Mouse (Mus musculus) stomach, embryonic 16.5 days (tissue): ENCODE data around the gene Mcam. TPM values are rescaled to one million over a fixed set of nuclear protein-coding genes. Genes with fewer than 3 reads are reported as not detected.
A peak's percentile ranks its signal among the peaks of the same experiment; 100 is the strongest.

ENCODE experiments used
- ATAC-seq: fragments of 200-750 bp; cut with Nextera tagmentation; 2 replicates; pipeline ENCODE4 v1.8.0; 2017; ENCODE audit warnings: moderate number of reproducible peaks, moderate TSS enrichment; ENCODE audit not compliant: insufficient read depth, low FRiP score
- H3K27ac ChIP-seq: fragments of 300-500 bp; sonication (generic); 2 replicates; pipeline ENCODE4 v1.5.1; 2014; ENCODE audit warnings: low read length
- H3K27me3 ChIP-seq: fragments of 300-500 bp; sonication (generic); 2 replicates; pipeline ENCODE4 v1.6.1; 2014; ENCODE audit warnings: low read length, control low read depth, mixed read lengths; ENCODE audit not compliant: control insufficient read depth, insufficient read depth
- H3K36me3 ChIP-seq: fragments of 300-500 bp; sonication (generic); 2 replicates; pipeline ENCODE4 v1.6.1; 2014; ENCODE audit warnings: low read length; ENCODE audit not compliant: control insufficient read depth, insufficient read depth
- H3K4me1 ChIP-seq: fragments of 300-500 bp; sonication (generic); 2 replicates; pipeline ENCODE4 v1.6.1; 2014; ENCODE audit warnings: low read length, control low read depth, mixed read lengths; ENCODE audit not compliant: control insufficient read depth, insufficient read depth
- H3K4me2 ChIP-seq: fragments of 300-500 bp; sonication (generic); 2 replicates; pipeline ENCODE4 v1.6.1; 2014; ENCODE audit warnings: low read depth, low read length, mixed read lengths
- H3K4me3 ChIP-seq: fragments of 300-500 bp; sonication (generic); replicated peaks from 2 replicates; pipeline ENCODE4 v1.5.1; 2014; ENCODE audit warnings: mild to moderate bottlenecking, low read length
- H3K9ac ChIP-seq: fragments of 300-500 bp; sonication (generic); 2 replicates; pipeline ENCODE4 v1.6.1; 2014; ENCODE audit warnings: low read length
- H3K9me3 ChIP-seq: fragments of 300-500 bp; sonication (generic); replicated peaks from 2 replicates; pipeline ENCODE4 v1.6.1; 2016; ENCODE audit warnings: low read length, control low read depth; ENCODE audit not compliant: control insufficient read depth
- WGBS: fragments of 180-500 bp; shearing (Covaris S2); extraction: QIAGEN DNeasy Blood & Tissue Kit; methylation state at CpG from one replicate; pipeline ENCODE4 v1.1.7; 2014; 5-methylcytosine and 5-hydroxymethylcytosine counted together
- polyA plus RNA-seq: library from polyadenylated mRNA; unstranded; fragments of >200 nt; fragmentation: Nextera tagmentation; extraction: Ambion mirVana; gene quantifications from 2 replicates; pipeline ENCODE4 v1.2.1, GENCODE M21; 2015

The Mcam gene
- polyA plus RNA-seq, 1 experiment from 2014 or later: 53.6 TPM

GRCm38 (mm10) chr9:44130034-44130433 lies 4.2 kb upstream of the Mcam start:
- WGBS: under 1% methylated on average over 27 of the region's 27 CpGs
- peak overlapping the region; percentile 95 for H3K27ac ChIP-seq
- H3K27me3 ChIP-seq: no peaks in the 10 kb centered on the region
- peak overlapping the region; percentile 74 for H3K9ac ChIP-seq
- H3K4me2 ChIP-seq: peak overlapping the region; percentile 70
- peaks cover 46% of the 10 kb centered on the region for H3K4me1 ChIP-seq
- H3K4me3 ChIP-seq: peak overlapping the region; percentile 45
- peak; percentile 71 for ATAC-seq
- no peaks in the 10 kb centered on the region for H3K9me3 ChIP-seq
- H3K36me3 ChIP-seq: no peaks in the 10 kb centered on the region

GRCm38 (mm10) chr9:44130581-44131275 lies 3.5 kb upstream of the Mcam start:
- H3K4me2 ChIP-seq: peak overlapping the region; percentile 70
- H3K27ac ChIP-seq: peak overlapping the region; percentile 95
- no peaks in the 10 kb centered on the region for H3K9me3 ChIP-seq
- H3K9ac ChIP-seq: peak overlapping the region; percentile 74
- no peaks in the 10 kb centered on the region for H3K27me3 ChIP-seq
- ATAC-seq: peak; percentile 25
- H3K4me1 ChIP-seq: peaks cover 43% of the 10 kb centered on the region
- 21% methylated on average over 19 of the region's 19 CpGs for WGBS
- no peaks in the 10 kb centered on the region for H3K36me3 ChIP-seq
- peak overlapping the region; percentile 45 for H3K4me3 ChIP-seq

DNA sequence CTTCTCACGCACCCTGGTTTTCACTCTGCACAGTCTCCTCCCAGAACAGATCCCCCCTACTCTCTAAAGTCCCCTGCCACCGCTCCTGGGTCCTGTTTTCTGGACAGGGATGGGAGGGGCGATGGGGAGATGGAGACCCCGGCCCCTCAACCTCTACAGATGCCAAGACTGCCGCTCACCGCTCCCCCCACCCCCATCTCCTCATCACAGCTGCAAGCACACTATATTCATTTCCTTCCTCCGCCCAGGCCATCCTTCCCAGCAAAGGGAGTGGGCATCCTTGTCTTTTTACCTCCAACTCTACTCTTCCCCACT lies 3.0 kb upstream of the Mcam start:
- H3K4me3 ChIP-seq: no peak overlapping the region
- peak overlapping the region; percentile 95 for H3K27ac ChIP-seq
- H3K9ac ChIP-seq: 0 out of 2 replicates have a peak overlapping the region, but pooled peaks have one; percentile 19
- WGBS: 55% methylated on average over 7 of the region's 7 CpGs
- no peaks in the 10 kb centered on the region for H3K27me3 ChIP-seq
- no peaks in the 10 kb centered on the region for H3K9me3 ChIP-seq
- ATAC-seq: no peak
- 0 out of 2 replicates have a peak overlapping the region, but pooled peaks have one; percentile 10 for H3K4me2 ChIP-seq
- H3K36me3 ChIP-seq: no peaks in the 10 kb centered on the region
- peaks cover 44% of the 10 kb centered on the region for H3K4me1 ChIP-seq

DNA sequence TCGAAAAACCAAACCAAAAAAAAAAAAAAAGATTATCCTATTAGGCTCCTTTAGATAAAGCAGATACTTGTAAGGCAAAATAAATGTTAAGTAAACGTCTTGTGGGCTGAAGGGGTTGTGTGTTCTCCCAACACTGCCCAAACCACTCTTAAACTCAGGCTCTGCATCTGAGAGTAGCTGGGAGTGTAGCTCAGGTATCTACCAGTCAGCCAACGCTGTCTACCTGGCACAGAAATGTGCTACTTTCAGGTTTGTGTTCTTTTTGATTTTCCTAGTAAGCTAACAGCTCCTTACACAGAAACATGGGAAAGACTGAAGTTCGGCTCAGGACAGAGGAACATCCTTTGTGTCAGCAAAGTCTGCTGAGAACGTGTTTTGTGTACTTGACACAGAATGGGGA lies 2.1 kb upstream of the Mcam start:
- no peak overlapping the region for H3K4me3 ChIP-seq
- H3K9ac ChIP-seq: no peak overlapping the region
- H3K27ac ChIP-seq: no peak overlapping the region; the same call in 1 of the 2 replicates
- ATAC-seq: no peak
- 63% methylated on average over 5 of the region's 5 CpGs for WGBS
- no peaks in the 10 kb centered on the region for H3K27me3 ChIP-seq
- no peaks in the 10 kb centered on the region for H3K9me3 ChIP-seq
- H3K4me1 ChIP-seq: peaks cover 43% of the 10 kb centered on the region
- no peak overlapping the region for H3K4me2 ChIP-seq
- no peaks in the 10 kb centered on the region for H3K36me3 ChIP-seq

GRCm38 (mm10) chr9:44133287-44133686 lies 982 bp upstream of the Mcam start:
- H3K4me1 ChIP-seq: peaks cover 43% of the 10 kb centered on the region
- ATAC-seq: no peak
- WGBS: 7% methylated on average over 2 of the region's 2 CpGs
- no peaks in the 10 kb centered on the region for H3K27me3 ChIP-seq
- no peaks in the 10 kb centered on the region for H3K9me3 ChIP-seq
- H3K9ac ChIP-seq: no peak overlapping the region; the same call in 1 of the 2 replicates
- H3K4me2 ChIP-seq: peak overlapping the region; percentile 89
- H3K27ac ChIP-seq: peak overlapping the region; percentile 90
- no peaks in the 10 kb centered on the region for H3K36me3 ChIP-seq
- peak overlapping the region; percentile 63 for H3K4me3 ChIP-seq

DNA sequence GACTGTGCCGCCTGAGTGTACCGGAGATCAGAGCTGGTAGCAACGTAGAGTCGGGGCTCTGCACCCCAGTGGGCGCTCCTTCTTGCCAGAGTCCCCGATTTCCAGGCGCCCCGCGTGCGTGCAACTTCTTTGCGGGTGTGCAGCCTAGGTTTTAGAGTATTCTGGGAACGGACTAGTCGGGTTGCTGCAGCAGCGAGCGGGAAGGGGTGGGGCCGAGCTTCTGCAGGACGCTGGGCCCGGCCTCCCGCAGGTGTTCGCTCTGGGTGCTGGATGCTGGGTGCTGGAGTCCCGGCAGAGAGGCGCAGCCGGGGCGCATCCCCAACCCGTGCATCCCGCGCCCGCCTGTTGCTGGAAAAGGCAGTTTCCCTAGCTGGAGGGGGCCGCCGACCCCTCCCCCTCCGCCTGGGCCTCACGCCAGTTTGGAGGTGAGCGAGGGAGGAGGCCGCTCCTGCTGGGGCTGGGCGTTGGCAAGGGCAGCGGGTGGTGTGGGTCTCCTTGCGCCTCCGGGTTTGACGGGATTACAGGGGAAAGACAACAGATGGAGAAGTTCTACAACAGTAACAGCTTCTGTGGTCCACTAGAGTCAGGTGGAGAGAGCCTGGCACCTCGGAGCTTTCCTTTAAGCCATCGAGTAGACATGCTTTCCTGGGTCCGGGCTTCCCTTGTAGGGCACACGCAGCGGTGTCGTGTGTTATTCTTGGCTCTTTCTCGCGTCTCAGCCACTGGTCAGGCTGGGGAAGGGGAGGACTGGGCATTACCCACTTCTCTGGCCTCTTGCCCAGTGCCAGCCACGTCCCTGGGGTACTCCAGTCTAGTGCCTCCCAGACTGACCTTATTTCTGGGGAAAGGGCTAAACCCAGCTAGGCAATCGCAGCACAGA lies 822 bp downstream of the Mcam start:
- 2% methylated on average over 49 of the region's 49 CpGs for WGBS
- Histone ChIP-seq H3K36me3 (no peaks in the 10 kb centered on the region), H3K4me3 (peak overlapping the region; percentile 63), H3K27me3 (no peaks in the 10 kb centered on the region), H3K9me3 (no peaks in the 10 kb centered on the region), H3K9ac (peak overlapping the region; percentile 77), H3K4me2 (peak overlapping the region; percentile 89), H3K27ac (peak overlapping the region; percentile 81), H3K4me1 (peaks cover 31% of the 10 kb centered on the region)
- peak; percentile 4; the same call in 1 of the 2 replicates for ATAC-seq

- 45% methylated on average over 7 of the region's 7 CpGs for WGBS
- ATAC-seq: 0 out of 2 replicates have a peak, but pooled peaks have one; percentile 1
- Histone ChIP-seq H3K9me3 (no peaks in the 10 kb centered on the region), H3K4me1 (peaks cover 25% of the 10 kb centered on the region), H3K27ac (peak overlapping the region; percentile 81), H3K27me3 (no peaks in the 10 kb centered on the region), H3K4me2 (peak overlapping the region; percentile 89), H3K9ac (peak overlapping the region; percentile 77), H3K4me3 (peak overlapping the region; percentile 63), H3K36me3 (no peaks in the 10 kb centered on the region)
These were observed 1.6 kb downstream of the Mcam start for GRCm38 (mm10) chr9:44135731-44136411.

DNA sequence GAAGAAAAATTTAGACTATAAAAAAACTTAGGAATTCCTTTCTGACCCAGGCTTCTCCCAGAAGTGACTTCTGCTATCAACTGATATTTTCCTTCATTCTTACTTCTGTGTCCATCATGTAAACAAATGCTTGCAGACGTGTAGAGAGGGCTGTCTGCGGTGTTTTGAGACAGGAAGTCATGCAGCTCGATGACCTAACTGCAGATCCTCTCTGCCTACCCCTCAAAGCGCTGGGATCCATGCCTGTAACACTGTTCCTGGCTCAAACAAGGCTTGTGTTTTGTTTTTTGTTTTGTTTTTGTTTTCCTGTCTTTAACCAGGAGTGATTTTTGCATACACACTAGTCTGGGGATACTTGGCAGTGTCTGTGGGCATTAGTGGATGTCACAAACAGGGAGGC lies 3.6 kb downstream of the Mcam start:
- H3K27ac ChIP-seq: no peak overlapping the region
- H3K27me3 ChIP-seq: no peaks in the 10 kb centered on the region
- H3K4me2 ChIP-seq: no peak overlapping the region
- ATAC-seq: no peak
- peaks cover 25% of the 10 kb centered on the region for H3K4me1 ChIP-seq
- WGBS: 50% methylated on average over 4 of the region's 4 CpGs
- no peak overlapping the region for H3K9ac ChIP-seq
- no peak overlapping the region for H3K4me3 ChIP-seq
- H3K36me3 ChIP-seq: no peaks in the 10 kb centered on the region
- no peaks in the 10 kb centered on the region for H3K9me3 ChIP-seq
